Mouse (Mus musculus): ENCODE data around the gene Aldh9a1. TPM values are rescaled to one million over a fixed set of nuclear protein-coding genes. Genes with fewer than 3 reads are reported as not detected.

Gene Aldh9a1
- polyA plus RNA-seq, 1 experiment from 2014 or later, result 72.7 TPM

DNA sequence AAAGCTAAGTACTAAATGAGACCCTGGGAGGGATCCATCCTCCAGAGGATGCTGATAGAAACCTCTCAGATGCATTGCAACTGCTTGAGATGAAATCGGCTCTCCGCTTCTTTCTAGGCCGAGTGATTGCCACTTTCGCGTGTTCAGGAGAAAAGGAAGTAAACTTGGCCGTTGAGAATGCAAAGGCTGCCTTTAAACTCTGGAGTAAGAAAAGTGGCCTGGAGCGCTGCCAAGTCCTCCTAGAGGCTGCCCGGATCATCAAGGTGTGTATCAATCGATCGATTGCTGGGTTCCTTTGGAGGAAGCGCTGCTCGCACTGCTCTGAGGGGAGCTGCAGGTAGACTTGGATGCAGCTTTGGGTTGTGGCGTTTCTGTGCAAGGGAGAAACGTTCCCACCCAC lies 2.6 kb downstream of the Aldh9a1 start:
- Histone ChIP-seq H3K4me2 (no peak overlapping the region), H3K27me3 (no peaks in the 10 kb centered on the region), H3K4me3 (replicated peaks) (no peak overlapping the region), H3K27ac (replicated peaks) (no peak overlapping the region), H3K36me3 (replicated peaks) (peaks cover 53% of the 10 kb centered on the region), H3K4me1 (replicated peaks) (peaks cover 49% of the 10 kb centered on the region), H3K9me3 (replicated peaks) (no peaks in the 10 kb centered on the region), H3K9ac (no peak overlapping the region)
- no peak for ATAC-seq (ENCODE audit: insufficient read depth)
- 76% methylated on average over 14 of the region's 14 CpGs for WGBS (ENCODE audit: insufficient replicate concordance)

- H3K4me2 ChIP-seq, result no peak overlapping the region
- no peaks in the 10 kb centered on the region for H3K27me3 ChIP-seq
- no peak overlapping the region for H3K27ac ChIP-seq (replicated peaks)
- 82% methylated on average over 9 of the region's 9 CpGs for WGBS (ENCODE audit: insufficient replicate concordance)
- H3K36me3 ChIP-seq (replicated peaks), result peaks cover 97% of the 10 kb centered on the region
- H3K9ac ChIP-seq, result no peak overlapping the region
- H3K4me3 ChIP-seq (replicated peaks), result no peak overlapping the region
- ATAC-seq (ENCODE audit: insufficient read depth), result no peak
- H3K9me3 ChIP-seq (replicated peaks), result no peaks in the 10 kb centered on the region
- H3K4me1 ChIP-seq (replicated peaks), result peaks cover 20% of the 10 kb centered on the region
Observed at GRCm38 (mm10) chr1:167357387-167357786, 7.6 kb downstream of the Aldh9a1 start.

- H3K9ac ChIP-seq, result no peak overlapping the region
- H3K27me3 ChIP-seq, result no peaks in the 10 kb centered on the region
- ATAC-seq (ENCODE audit: insufficient read depth), result no peak
- no peak overlapping the region for H3K4me3 ChIP-seq (replicated peaks)
- H3K27ac ChIP-seq (replicated peaks), result no peak overlapping the region
- H3K36me3 ChIP-seq (replicated peaks), result peaks cover 99% of the 10 kb centered on the region
- H3K4me2 ChIP-seq, result no peak overlapping the region
- 91% methylated on average over 9 of the region's 9 CpGs for WGBS (ENCODE audit: insufficient replicate concordance)
- no peaks in the 10 kb centered on the region for H3K9me3 ChIP-seq (replicated peaks)
- H3K4me1 ChIP-seq (replicated peaks), result peaks cover 15% of the 10 kb centered on the region
Observed at GRCm38 (mm10) chr1:167358731-167359130, 8.9 kb downstream of the Aldh9a1 start.

- ATAC-seq (ENCODE audit: insufficient read depth), result no peak
- Histone ChIP-seq H3K9ac (no peak overlapping the region), H3K4me3 (replicated peaks) (no peak overlapping the region), H3K9me3 (replicated peaks) (no peaks in the 10 kb centered on the region), H3K4me2 (no peak overlapping the region), H3K4me1 (replicated peaks) (peaks cover 4% of the 10 kb centered on the region; the same call in 1 of the 2 replicates), H3K27ac (replicated peaks) (no peak overlapping the region), H3K36me3 (replicated peaks) (peaks cover 99% of the 10 kb centered on the region), H3K27me3 (no peaks in the 10 kb centered on the region)
- WGBS (ENCODE audit: insufficient replicate concordance), result 87% methylated on average over 4 of the region's 4 CpGs
Observed at GRCm38 (mm10) chr1:167360268-167360667, 10.5 kb downstream of the Aldh9a1 start.

GRCm38 (mm10) chr1:167362819-167363218 lies 13.0 kb downstream of the Aldh9a1 start:
- 81% methylated on average over 4 of the region's 4 CpGs for WGBS (ENCODE audit: insufficient replicate concordance)
- Histone ChIP-seq H3K4me2 (no peak overlapping the region), H3K9ac (no peak overlapping the region), H3K4me3 (replicated peaks) (no peak overlapping the region), H3K27me3 (no peaks in the 10 kb centered on the region), H3K36me3 (replicated peaks) (peaks cover 99% of the 10 kb centered on the region), H3K4me1 (replicated peaks) (peaks cover 15% of the 10 kb centered on the region), H3K27ac (replicated peaks) (no peak overlapping the region), H3K9me3 (replicated peaks) (no peaks in the 10 kb centered on the region)
- no peak for ATAC-seq (ENCODE audit: insufficient read depth)

DNA sequence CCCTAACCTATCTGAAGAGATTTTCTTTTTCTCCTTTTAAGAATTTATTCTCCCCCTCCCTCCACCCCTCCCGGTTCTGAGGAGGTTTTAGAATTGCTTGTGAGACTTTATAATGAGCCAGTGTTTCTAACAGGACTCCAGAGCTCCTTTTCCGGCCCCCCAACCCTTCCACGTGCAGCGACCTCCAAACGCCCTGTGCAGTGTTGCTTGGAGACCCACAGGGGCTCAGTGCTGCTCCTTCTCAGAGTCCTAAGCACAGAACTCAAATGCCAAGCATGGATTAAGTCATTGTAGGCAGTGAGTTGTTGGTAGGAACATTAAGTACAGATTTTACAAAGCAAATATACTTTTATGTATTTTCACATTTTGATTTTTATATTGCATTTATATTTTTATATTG lies 13.5 kb downstream of the Aldh9a1 start:
- Histone ChIP-seq H3K4me3 (replicated peaks) (no peak overlapping the region), H3K9ac (no peak overlapping the region), H3K9me3 (replicated peaks) (no peaks in the 10 kb centered on the region), H3K4me1 (replicated peaks) (peaks cover 20% of the 10 kb centered on the region), H3K27me3 (no peaks in the 10 kb centered on the region), H3K4me2 (no peak overlapping the region), H3K36me3 (replicated peaks) (peaks cover 98% of the 10 kb centered on the region), H3K27ac (replicated peaks) (no peak overlapping the region)
- no peak for ATAC-seq (ENCODE audit: insufficient read depth)
- WGBS (ENCODE audit: insufficient replicate concordance), result 84% methylated on average over 5 of the region's 5 CpGs

DNA sequence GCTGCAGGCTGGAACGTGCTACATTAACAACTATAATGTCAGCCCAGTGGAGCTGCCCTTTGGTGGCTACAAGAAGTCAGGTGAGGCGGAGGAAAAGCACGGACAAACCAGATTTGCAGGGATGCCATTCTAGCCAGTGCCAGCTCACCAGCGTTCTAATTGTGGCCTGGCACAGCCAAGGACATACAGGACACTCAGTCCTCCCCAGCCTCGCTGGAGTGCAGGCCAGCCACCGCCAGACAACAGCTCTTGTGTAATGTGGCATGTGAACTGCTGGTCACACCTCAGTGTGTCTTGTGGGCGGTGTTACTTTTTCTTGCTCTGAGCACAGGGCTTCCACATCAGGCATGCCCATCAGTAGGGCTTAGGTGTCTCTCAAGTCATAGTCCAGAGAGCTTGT lies 16.0 kb downstream of the Aldh9a1 start:
- Histone ChIP-seq H3K4me3 (replicated peaks) (no peak overlapping the region), H3K27me3 (no peaks in the 10 kb centered on the region), H3K4me1 (replicated peaks) (peaks cover 45% of the 10 kb centered on the region), H3K9me3 (replicated peaks) (no peaks in the 10 kb centered on the region), H3K9ac (no peak overlapping the region), H3K36me3 (replicated peaks) (peaks cover 98% of the 10 kb centered on the region), H3K27ac (replicated peaks) (peak overlapping the region; percentile 11; the same call in 1 of the 2 replicates), H3K4me2 (no peak overlapping the region)
- WGBS (ENCODE audit: insufficient replicate concordance), result 91% methylated on average over 7 of the region's 7 CpGs
- no peak for ATAC-seq (ENCODE audit: insufficient read depth)

DNA sequence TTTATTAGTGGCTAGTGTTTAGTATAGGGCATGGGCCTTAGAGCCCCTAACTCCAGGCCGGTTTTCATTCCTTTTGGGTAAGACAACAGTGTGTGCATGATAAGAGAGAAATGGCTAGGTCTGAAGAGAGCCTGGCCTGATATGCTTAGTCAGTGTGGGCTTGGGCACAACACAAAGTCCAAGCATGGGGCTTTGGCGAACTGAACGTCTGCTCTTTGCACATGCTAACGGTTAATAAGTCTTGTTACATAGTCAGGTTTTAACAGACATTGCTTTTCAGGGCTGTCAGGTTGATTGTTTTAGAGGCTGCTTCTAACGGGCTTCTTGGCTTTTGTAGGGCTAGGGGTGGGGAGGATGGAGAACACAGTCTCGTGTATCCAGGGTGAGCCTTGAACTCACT lies 16.8 kb downstream of the Aldh9a1 start:
- Histone ChIP-seq H3K27ac (replicated peaks) (peak overlapping the region; percentile 88; the same call in 1 of the 2 replicates), H3K4me2 (no peak overlapping the region), H3K4me3 (replicated peaks) (no peak overlapping the region), H3K4me1 (replicated peaks) (peaks cover 53% of the 10 kb centered on the region), H3K9me3 (replicated peaks) (no peaks in the 10 kb centered on the region), H3K9ac (no peak overlapping the region), H3K36me3 (replicated peaks) (peaks cover 98% of the 10 kb centered on the region), H3K27me3 (no peaks in the 10 kb centered on the region)
- no peak for ATAC-seq (ENCODE audit: insufficient read depth)
- 72% methylated on average over 6 of the region's 6 CpGs for WGBS (ENCODE audit: insufficient replicate concordance)

DNA sequence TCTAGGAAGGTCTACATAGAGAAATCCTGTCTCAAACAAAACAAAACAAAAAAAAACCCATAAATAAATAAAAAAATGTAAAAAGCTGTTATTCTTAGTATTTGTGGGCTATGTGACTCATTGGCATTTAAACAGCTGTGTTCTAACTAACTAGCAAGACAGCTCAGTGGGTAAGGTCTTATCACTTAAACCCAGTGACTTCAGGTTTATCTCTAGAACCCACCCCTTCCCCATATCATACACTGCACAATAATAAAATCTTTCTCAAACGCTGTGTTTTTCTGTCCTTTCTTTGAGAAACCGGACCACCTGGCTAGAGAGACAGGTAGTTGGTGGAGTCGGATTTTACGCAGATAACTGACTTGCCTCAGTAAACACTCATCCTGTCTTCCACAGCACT lies 18.2 kb downstream of the Aldh9a1 start:
- Histone ChIP-seq H3K27me3 (no peaks in the 10 kb centered on the region), H3K27ac (replicated peaks) (peak overlapping the region; percentile 88), H3K4me2 (peak overlapping the region; percentile 51), H3K9ac (peak overlapping the region; percentile 41), H3K36me3 (replicated peaks) (peaks cover 98% of the 10 kb centered on the region), H3K4me3 (replicated peaks) (0 out of 2 replicates have a peak overlapping the region, but pooled peaks have one; percentile 18), H3K9me3 (replicated peaks) (no peaks in the 10 kb centered on the region), H3K4me1 (replicated peaks) (peaks cover 56% of the 10 kb centered on the region)
- 31% methylated on average over 4 of the region's 4 CpGs for WGBS (ENCODE audit: insufficient replicate concordance)
- ATAC-seq (ENCODE audit: insufficient read depth), result peak; percentile 81

GRCm38 (mm10) chr1:167368513-167368912 lies 18.7 kb downstream of the Aldh9a1 start:
- H3K27me3 ChIP-seq, result no peaks in the 10 kb centered on the region
- H3K9me3 ChIP-seq (replicated peaks), result no peaks in the 10 kb centered on the region
- peak overlapping the region; percentile 51 for H3K4me2 ChIP-seq
- peak overlapping the region; percentile 41 for H3K9ac ChIP-seq
- peak; percentile 93 for ATAC-seq (ENCODE audit: insufficient read depth)
- peak overlapping the region; percentile 88 for H3K27ac ChIP-seq (replicated peaks)
- 29% methylated on average over 7 of the region's 7 CpGs for WGBS (ENCODE audit: insufficient replicate concordance)
- H3K36me3 ChIP-seq (replicated peaks), result peaks cover 98% of the 10 kb centered on the region
- 0 out of 2 replicates have a peak overlapping the region, but pooled peaks have one; percentile 18 for H3K4me3 ChIP-seq (replicated peaks)
- H3K4me1 ChIP-seq (replicated peaks), result peaks cover 56% of the 10 kb centered on the region

DNA sequence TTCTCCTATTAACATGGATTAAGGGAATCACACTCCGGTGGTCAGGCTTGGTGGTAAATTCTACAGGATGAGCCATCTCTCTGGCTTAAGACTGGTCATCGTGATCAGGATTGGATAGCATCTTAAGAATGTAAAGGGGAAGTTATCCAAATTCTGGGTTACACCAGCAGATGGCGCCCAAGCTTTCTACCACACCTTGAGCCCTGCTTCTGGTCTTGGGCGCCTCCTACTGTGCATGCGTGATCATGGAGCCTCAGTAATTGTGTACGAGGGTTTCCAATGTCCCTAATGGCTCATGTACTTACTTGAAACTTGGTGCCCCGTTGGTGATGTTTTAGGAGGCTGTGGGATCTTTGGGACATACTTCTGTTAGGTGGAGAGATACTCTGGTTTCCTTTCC lies 20.1 kb downstream of the Aldh9a1 start:
- WGBS (ENCODE audit: insufficient replicate concordance), result 3% methylated on average over 7 of the region's 7 CpGs
- Histone ChIP-seq H3K4me1 (replicated peaks) (peaks cover 67% of the 10 kb centered on the region), H3K36me3 (replicated peaks) (peaks cover 98% of the 10 kb centered on the region), H3K27me3 (no peaks in the 10 kb centered on the region), H3K4me3 (replicated peaks) (no peak overlapping the region), H3K9ac (peak overlapping the region; percentile 22; the same call in 1 of the 2 replicates), H3K9me3 (replicated peaks) (no peaks in the 10 kb centered on the region), H3K4me2 (no peak overlapping the region), H3K27ac (replicated peaks) (peak overlapping the region; percentile 88)
- peak; percentile 37 for ATAC-seq (ENCODE audit: insufficient read depth)

DNA sequence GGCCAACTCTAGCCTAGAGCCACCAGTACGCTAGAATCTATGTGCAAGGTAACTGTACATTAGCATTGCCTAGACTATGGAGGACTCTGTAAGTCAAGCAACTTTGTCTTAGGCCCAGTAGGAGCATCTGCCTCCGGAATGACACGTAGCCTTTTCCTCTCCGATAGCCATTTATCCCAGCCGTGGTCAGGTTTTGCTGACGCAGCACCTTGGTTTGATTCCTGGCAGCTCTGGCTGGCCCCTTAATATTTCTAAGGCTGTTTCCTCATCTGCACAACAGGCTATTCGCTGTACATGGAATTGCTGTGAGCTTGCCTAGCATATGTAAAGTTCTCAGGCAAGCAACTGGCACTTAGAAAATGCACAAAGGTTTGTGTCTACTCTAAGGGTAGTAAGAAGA lies 22.9 kb downstream of the Aldh9a1 start:
- H3K9ac ChIP-seq, result no peak overlapping the region
- peaks cover 81% of the 10 kb centered on the region for H3K4me1 ChIP-seq (replicated peaks)
- H3K4me2 ChIP-seq, result no peak overlapping the region
- H3K27me3 ChIP-seq, result no peaks in the 10 kb centered on the region
- H3K27ac ChIP-seq (replicated peaks), result no peak overlapping the region
- peaks cover 98% of the 10 kb centered on the region for H3K36me3 ChIP-seq (replicated peaks)
- H3K4me3 ChIP-seq (replicated peaks), result no peak overlapping the region
- WGBS (ENCODE audit: insufficient replicate concordance), result 88% methylated on average over 7 of the region's 7 CpGs
- no peaks in the 10 kb centered on the region for H3K9me3 ChIP-seq (replicated peaks)
- no peak for ATAC-seq (ENCODE audit: insufficient read depth)

Measured in liver, embryonic 15.5 days (tissue).